Mouse (Mus musculus) thymus, postnatal 4 days (tissue): Measurements from ENCODE around the gene Tnks1bp1.

Source experiments
- DNase-seq: peaks from one replicate; pipeline ENCODE4 v3.0.0; 2021

Gene Tnks1bp1

GRCm38 (mm10) chr2:85047596-85048167 is at the start of gene Tnks1bp1:
Tnks1bp1 (plus strand) TSS chr2:85048022.
- DNase-seq: peak; percentile 97

- no peak for DNase-seq
These were observed 48.2 kb upstream of the Tnks1bp1 start for GRCm38 (mm10) chr2:84999486-85000181.

- DNase-seq: no peak
These were observed 46.3 kb upstream of the Tnks1bp1 start for GRCm38 (mm10) chr2:85001497-85001896.

GRCm38 (mm10) chr2:85002575-85002974 is 45.2 kb upstream of the Tnks1bp1 start:
- no peak for DNase-seq

- DNase-seq: no peak
These were observed 43.5 kb upstream of the Tnks1bp1 start for GRCm38 (mm10) chr2:85004341-85004740.

- DNase-seq: no peak
These were observed 41.2 kb upstream of the Tnks1bp1 start for GRCm38 (mm10) chr2:85006600-85006999.

- peak; percentile 25 for DNase-seq
These were observed 40.1 kb upstream of the Tnks1bp1 start for GRCm38 (mm10) chr2:85007729-85008128.

GRCm38 (mm10) chr2:85009212-85009611 is 38.6 kb upstream of the Tnks1bp1 start:
- DNase-seq: no peak

GRCm38 (mm10) chr2:85011906-85012604 is 35.8 kb upstream of the Tnks1bp1 start:
- DNase-seq: no peak

GRCm38 (mm10) chr2:85012679-85013078 is 35.1 kb upstream of the Tnks1bp1 start:
- DNase-seq: no peak

- DNase-seq: no peak
These were observed 33.8 kb upstream of the Tnks1bp1 start for GRCm38 (mm10) chr2:85013826-85014587.

GRCm38 (mm10) chr2:85014588-85014982 is 33.2 kb upstream of the Tnks1bp1 start:
- no peak for DNase-seq

- DNase-seq: no peak
These were observed 25.8 kb upstream of the Tnks1bp1 start for GRCm38 (mm10) chr2:85022043-85022442.

- DNase-seq: no peak
These were observed 21.6 kb upstream of the Tnks1bp1 start for GRCm38 (mm10) chr2:85026178-85026577.

GRCm38 (mm10) chr2:85027281-85027680 is 20.5 kb upstream of the Tnks1bp1 start:
- no peak for DNase-seq

GRCm38 (mm10) chr2:85029897-85030296 is 17.9 kb upstream of the Tnks1bp1 start:
- no peak for DNase-seq

- no peak for DNase-seq
These were observed 16.8 kb upstream of the Tnks1bp1 start for GRCm38 (mm10) chr2:85030989-85031388.

- no peak for DNase-seq
These were observed 14.7 kb upstream of the Tnks1bp1 start for GRCm38 (mm10) chr2:85033121-85033520.

- no peak for DNase-seq
These were observed 13.7 kb upstream of the Tnks1bp1 start for GRCm38 (mm10) chr2:85034169-85034568.

GRCm38 (mm10) chr2:85036507-85037046 is 11.2 kb upstream of the Tnks1bp1 start:
- no peak for DNase-seq

GRCm38 (mm10) chr2:85037047-85038026 is 10.5 kb upstream of the Tnks1bp1 start, which contains the start of the genes Ssrp1 and P2rx3:
Ssrp1 (plus strand) TSS chr2:85037234.
P2rx3 (minus strand) TSS chr2:85037462.
- peak; percentile 92 for DNase-seq

GRCm38 (mm10) chr2:85038336-85038735 is 9.5 kb upstream of the Tnks1bp1 start:
- no peak for DNase-seq
